Mouse (Mus musculus): ENCODE measurements around the gene Ube2d3. TPM values are rescaled to one million over a fixed set of nuclear protein-coding genes. Genes with fewer than 3 reads are reported as not detected.
"Not testable (repeated sequence)": the region's sequence is repeated elsewhere in the genome, so short reads cannot be mapped to it uniquely, and the experiment has no call there.

The Ube2d3 gene
- polyA plus RNA-seq, 1 experiment, result 312 TPM

DNA sequence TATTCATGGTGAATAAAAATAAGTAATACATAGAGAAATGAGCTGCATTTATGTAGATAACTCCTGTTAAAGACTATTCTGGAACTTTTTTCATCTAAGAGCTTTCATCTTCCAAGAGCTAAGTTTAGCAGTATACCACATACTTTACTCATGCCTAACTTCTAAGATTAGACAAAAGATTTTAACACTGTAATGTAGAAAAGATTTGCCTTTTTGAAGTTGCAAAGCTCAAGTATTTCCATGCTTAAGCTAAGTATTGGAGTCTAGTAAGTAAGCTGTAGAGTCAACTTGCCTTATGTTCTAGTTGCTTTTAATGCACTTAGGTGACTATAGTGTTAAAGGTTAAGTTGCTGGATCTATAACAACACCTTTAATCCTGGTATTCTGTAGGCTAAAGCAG is 21.0 kb downstream of the Ube2d3 start:
- TF ChIP-seq POLR2A (IDR thresholded peaks at IDR 0.05; ENCODE audit: borderline replicate concordance, extremely low read depth, low read depth, low read length) (no peak), CTCF (IDR thresholded peaks at IDR 0.05; ENCODE audit: insufficient read depth, low read length) (no peak)
- no peaks in the 10 kb centered on the region; the same call in 1 of the 2 replicates for H3K4me1 ChIP-seq (ENCODE audit: control insufficient read depth, insufficient read depth, low read length)
- no peak for DNase-seq
- H3K4me3 ChIP-seq (replicated peaks; ENCODE audit: extremely low read depth, low read depth, low read length), result no peak overlapping the region

- Histone ChIP-seq H3K4me3 (replicated peaks; ENCODE audit: extremely low read depth, low read depth, low read length) (no peak overlapping the region), H3K4me1 (ENCODE audit: control insufficient read depth, insufficient read depth, low read length) (no peaks in the 10 kb centered on the region)
- DNase-seq, result no peak
- no peak for TF ChIP-seq CTCF (IDR thresholded peaks at IDR 0.05; ENCODE audit: insufficient read depth, low read length)
- TF ChIP-seq POLR2A (IDR thresholded peaks at IDR 0.05; ENCODE audit: borderline replicate concordance, extremely low read depth, low read depth, low read length), result no peak
- whole genome bisulfite sequencing, result 98% methylated on average over 1 of the region's 1 CpGs
Observed at GRCm38 (mm10) chr3:135468402-135468801, 30.5 kb downstream of the Ube2d3 start.

- no peaks in the 10 kb centered on the region for H3K4me1 ChIP-seq (ENCODE audit: control insufficient read depth, insufficient read depth, low read length)
- no peak for DNase-seq
- WGBS, result 49% methylated on average over 3 of the region's 3 CpGs
- no peak overlapping the region for H3K4me3 ChIP-seq (replicated peaks; ENCODE audit: extremely low read depth, low read depth, low read length)
- TF ChIP-seq CTCF (IDR thresholded peaks at IDR 0.05; ENCODE audit: insufficient read depth, low read length) (no peak), POLR2A (IDR thresholded peaks at IDR 0.05; ENCODE audit: borderline replicate concordance, extremely low read depth, low read depth, low read length) (no peak)
Observed at GRCm38 (mm10) chr3:135469146-135469545, 31.2 kb downstream of the Ube2d3 start.

- Histone ChIP-seq H3K4me1 (ENCODE audit: control insufficient read depth, insufficient read depth, low read length) (no peaks in the 10 kb centered on the region), H3K4me3 (replicated peaks; ENCODE audit: extremely low read depth, low read depth, low read length) (no peak overlapping the region)
- TF ChIP-seq POLR2A (IDR thresholded peaks at IDR 0.05; ENCODE audit: borderline replicate concordance, extremely low read depth, low read depth, low read length) (no peak), CTCF (IDR thresholded peaks at IDR 0.05; ENCODE audit: insufficient read depth, low read length) (no peak)
- 24% methylated on average over 4 of the region's 4 CpGs for WGBS
- DNase-seq, result peak; percentile 35
Observed at GRCm38 (mm10) chr3:135469974-135470373, 32.0 kb downstream of the Ube2d3 start.

DNA sequence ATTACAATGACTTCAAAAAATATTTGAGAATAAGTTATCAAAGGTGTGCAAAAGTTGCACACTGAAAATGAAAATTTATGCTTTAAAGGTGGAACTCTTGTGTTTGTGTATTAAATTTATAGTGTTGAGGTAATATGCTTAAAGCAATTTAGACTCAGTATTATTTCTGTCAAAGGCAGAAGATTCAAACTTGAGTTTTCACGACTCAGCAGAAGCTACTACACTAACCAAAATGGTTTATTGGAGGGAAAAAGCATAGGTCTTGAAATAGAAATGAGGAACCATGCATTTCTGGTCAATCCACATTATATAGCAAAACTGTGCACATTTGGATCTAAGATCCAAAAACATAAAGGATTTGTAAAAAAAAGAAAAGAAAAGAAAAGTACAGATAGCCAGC is 32.9 kb downstream of the Ube2d3 start:
- H3K4me1 ChIP-seq (ENCODE audit: control insufficient read depth, insufficient read depth, low read length), result no peaks in the 10 kb centered on the region
- DNase-seq, result no peak
- H3K4me3 ChIP-seq (replicated peaks; ENCODE audit: extremely low read depth, low read depth, low read length), result no peak overlapping the region
- TF ChIP-seq POLR2A (IDR thresholded peaks at IDR 0.05; ENCODE audit: borderline replicate concordance, extremely low read depth, low read depth, low read length) (no peak), CTCF (IDR thresholded peaks at IDR 0.05; ENCODE audit: insufficient read depth, low read length) (no peak)
- 56% methylated on average over 1 of the region's 1 CpGs for WGBS

DNA sequence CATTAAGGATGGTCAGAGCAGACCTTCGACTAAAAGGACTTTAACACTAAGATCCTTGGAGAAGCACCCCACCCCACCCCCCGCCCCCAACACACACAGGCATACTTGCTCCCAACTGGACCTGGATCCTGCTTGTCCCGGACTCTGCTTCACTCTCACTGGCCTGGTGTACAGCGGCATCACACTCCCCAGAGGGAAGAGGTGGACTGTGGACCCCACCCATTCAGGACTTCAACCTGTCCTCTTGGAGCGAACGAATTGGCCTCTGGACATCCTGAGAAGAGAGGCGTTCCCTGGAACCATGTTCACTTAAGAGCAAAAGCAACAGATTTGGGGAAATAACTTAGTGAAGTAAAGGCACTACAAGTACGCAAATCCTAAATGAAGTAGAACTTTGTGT is 37.1 kb downstream of the Ube2d3 start:
- no peaks in the 10 kb centered on the region for H3K4me1 ChIP-seq (ENCODE audit: control insufficient read depth, insufficient read depth, low read length)
- TF ChIP-seq CTCF (IDR thresholded peaks at IDR 0.05; ENCODE audit: insufficient read depth, low read length), result no peak
- TF ChIP-seq POLR2A (IDR thresholded peaks at IDR 0.05; ENCODE audit: borderline replicate concordance, extremely low read depth, low read depth, low read length), result no peak
- no peak overlapping the region for H3K4me3 ChIP-seq (replicated peaks; ENCODE audit: extremely low read depth, low read depth, low read length)
- WGBS, result 81% methylated on average over 8 of the region's 8 CpGs
- no peak for DNase-seq

- no peak for TF ChIP-seq POLR2A (IDR thresholded peaks at IDR 0.05; ENCODE audit: borderline replicate concordance, extremely low read depth, low read depth, low read length)
- Histone ChIP-seq H3K4me3 (replicated peaks; ENCODE audit: extremely low read depth, low read depth, low read length) (no peak overlapping the region), H3K4me1 (ENCODE audit: control insufficient read depth, insufficient read depth, low read length) (no peaks in the 10 kb centered on the region)
- 65% methylated on average over 6 of the region's 6 CpGs for WGBS
- no peak for DNase-seq
Observed at GRCm38 (mm10) chr3:135476286-135476685, 38.3 kb downstream of the Ube2d3 start.

GRCm38 (mm10) chr3:135476977-135477376 is 39.0 kb downstream of the Ube2d3 start:
- no peaks in the 10 kb centered on the region for H3K4me1 ChIP-seq (ENCODE audit: control insufficient read depth, insufficient read depth, low read length)
- H3K4me3 ChIP-seq (replicated peaks; ENCODE audit: extremely low read depth, low read depth, low read length), result no peak overlapping the region
- no peak for DNase-seq
- WGBS, result 84% methylated on average over 2 of the region's 2 CpGs
- no peak for TF ChIP-seq POLR2A (IDR thresholded peaks at IDR 0.05; ENCODE audit: borderline replicate concordance, extremely low read depth, low read depth, low read length)
- no peak for TF ChIP-seq CTCF (IDR thresholded peaks at IDR 0.05; ENCODE audit: insufficient read depth, low read length)

DNA sequence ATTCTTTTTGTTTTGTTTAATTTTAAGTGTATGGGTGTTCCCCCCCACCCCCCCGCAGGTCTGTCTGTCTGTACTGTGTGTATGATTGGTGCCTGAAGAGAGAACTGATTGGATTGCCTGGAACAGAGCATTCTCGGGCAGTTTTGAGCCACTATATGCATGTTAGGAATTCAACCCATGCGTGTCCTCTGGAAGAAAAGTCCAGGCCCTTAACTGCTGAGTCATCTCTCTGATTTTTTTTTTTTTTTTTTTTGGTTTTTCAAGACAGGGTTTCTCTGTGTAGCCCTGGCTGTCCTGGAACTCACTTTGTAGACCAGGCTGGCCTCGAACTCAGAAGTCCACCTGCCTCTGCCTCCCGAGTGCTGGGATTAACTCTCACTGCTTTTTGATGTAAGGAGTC is 41.1 kb downstream of the Ube2d3 start:
- not testable (repeated sequence) for DNase-seq; H3K4me3 ChIP-seq (replicated peaks; ENCODE audit: extremely low read depth, low read depth, low read length); H3K4me1 ChIP-seq (ENCODE audit: control insufficient read depth, insufficient read depth, low read length)
- WGBS, result 77% methylated on average over 5 of the region's 5 CpGs

GRCm38 (mm10) chr3:135480767-135481166 is 42.8 kb downstream of the Ube2d3 start:
- no peak for DNase-seq
- Histone ChIP-seq H3K4me1 (ENCODE audit: control insufficient read depth, insufficient read depth, low read length) (peaks cover 2% of the 10 kb centered on the region), H3K4me3 (replicated peaks; ENCODE audit: extremely low read depth, low read depth, low read length) (no peak overlapping the region)
- 80% methylated on average over 6 of the region's 6 CpGs for WGBS
- TF ChIP-seq POLR2A (IDR thresholded peaks at IDR 0.05; ENCODE audit: borderline replicate concordance, extremely low read depth, low read depth, low read length), result no peak
- TF ChIP-seq CTCF (IDR thresholded peaks at IDR 0.05; ENCODE audit: insufficient read depth, low read length), result no peak

- 83% methylated on average over 3 of the region's 3 CpGs for WGBS
Observed at GRCm38 (mm10) chr3:135481608-135482007, 43.7 kb downstream of the Ube2d3 start.

DNA sequence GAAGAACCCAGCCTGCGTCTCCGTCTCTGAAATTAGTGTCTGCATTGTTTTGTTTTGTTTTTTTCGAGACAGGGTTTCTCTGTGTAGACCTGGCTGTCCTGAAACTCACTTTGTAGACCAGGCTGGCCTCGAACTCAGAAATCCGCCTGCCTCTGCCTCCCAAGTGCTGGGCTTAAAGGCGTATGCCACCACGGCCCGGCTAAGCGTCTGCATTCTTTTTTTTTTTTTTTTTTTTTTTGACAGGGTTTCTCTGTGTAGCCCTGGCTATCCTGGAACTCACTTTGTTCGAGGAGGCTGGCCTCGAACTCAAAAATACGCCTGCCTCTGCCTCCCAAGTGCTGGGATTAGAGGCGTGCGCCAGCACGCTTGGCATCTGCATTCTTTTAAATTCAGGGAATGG is 46.7 kb downstream of the Ube2d3 start:
- WGBS, result 87% methylated on average over 15 of the region's 15 CpGs
- DNase-seq; H3K4me1 ChIP-seq (ENCODE audit: control insufficient read depth, insufficient read depth, low read length); H3K4me3 ChIP-seq (replicated peaks; ENCODE audit: extremely low read depth, low read depth, low read length): not testable (repeated sequence)

More at GRCm38 (mm10) chr3:135481608-135482007, 43.7 kb downstream of the Ube2d3 start:
- Histone ChIP-seq H3K4me1 (ENCODE audit: control insufficient read depth, insufficient read depth, low read length) (peaks cover 2% of the 10 kb centered on the region), H3K4me3 (replicated peaks; ENCODE audit: extremely low read depth, low read depth, low read length) (no peak overlapping the region)
- DNase-seq, result no peak
- TF ChIP-seq POLR2A (IDR thresholded peaks at IDR 0.05; ENCODE audit: borderline replicate concordance, extremely low read depth, low read depth, low read length) (no peak), CTCF (IDR thresholded peaks at IDR 0.05; ENCODE audit: insufficient read depth, low read length) (no peak)

Measured in lung, adult 2 months (tissue).